Mouse (Mus musculus) midbrain, embryonic 10.5 days (tissue): ENCODE results near the gene Gm12216. TPM values are rescaled to one million over a fixed set of nuclear protein-coding genes. Genes with fewer than 3 reads are reported as not detected.

Experiments
- DNase-seq: peaks from one replicate; pipeline ENCODE4 v3.0.0-alpha.2; 2017; ENCODE audit warnings: low spot score
- H3K27ac ChIP-seq: fragments of 300-500 bp; sonication (generic); replicated peaks from 2 replicates; pipeline ENCODE4 v1.5.1; 2016; ENCODE audit warnings: mild to moderate bottlenecking
- H3K27me3 ChIP-seq: fragments of 300-500 bp; sonication (generic); 2 replicates; pipeline ENCODE4 v1.6.1; 2016; ENCODE audit warnings: low read depth, mild to moderate bottlenecking; ENCODE audit not compliant: poor library complexity, severe bottlenecking
- H3K36me3 ChIP-seq: fragments of 300-500 bp; sonication (generic); 2 replicates; pipeline ENCODE4 v1.6.1; 2016; ENCODE audit warnings: mild to moderate bottlenecking, moderate library complexity
- H3K4me1 ChIP-seq: fragments of 300-500 bp; sonication (generic); 2 replicates; pipeline ENCODE4 v1.6.1; 2016
- H3K4me3 ChIP-seq: fragments of 300-500 bp; sonication (generic); 2 replicates; pipeline ENCODE4 v1.5.1; 2016; ENCODE audit warnings: mild to moderate bottlenecking, moderate library complexity
- H3K9me3 ChIP-seq: fragments of 300-500 bp; sonication (generic); replicated peaks from 2 replicates; pipeline ENCODE4 v1.6.1; 2016; ENCODE audit warnings: mild to moderate bottlenecking
- WGBS: fragments of 180-500 bp; shearing (Covaris S2); methylation state at CpG from one replicate; pipeline ENCODE4 v1.1.7; 2016; 5-methylcytosine and 5-hydroxymethylcytosine counted together
- microRNA-seq: library from miRNA; unstranded; fragments of <30 nt; microRNA quantifications from one replicate; pipeline ENCODE4, GENCODE M21; 2017
- polyA plus RNA-seq: library from polyadenylated mRNA; unstranded; fragments of >200 nt; fragmentation: Nextera tagmentation; extraction: Ambion mirVana; gene quantifications from 2 replicates; pipeline ENCODE4 v1.2.1, GENCODE M21; 2016

Gm12216 gene
- polyA plus RNA-seq, 1 experiment from 2014 or later = 0.22 TPM

GRCm38 (mm10) chr11:53734431-53734830, 124.6 kb downstream of the Gm12216 start:
- no peaks in the 10 kb centered on the region for H3K4me1 ChIP-seq
- no peak for DNase-seq
- H3K36me3 ChIP-seq = no peaks in the 10 kb centered on the region
- no peak overlapping the region for H3K4me3 ChIP-seq
- H3K27ac ChIP-seq = no peak overlapping the region
- WGBS = 84% methylated on average over 2 of the region's 2 CpGs
- no peaks in the 10 kb centered on the region for H3K27me3 ChIP-seq
- no peaks in the 10 kb centered on the region for H3K9me3 ChIP-seq

- no peaks in the 10 kb centered on the region for H3K27me3 ChIP-seq
- DNase-seq = no peak
- no peak overlapping the region for H3K4me3 ChIP-seq
- H3K27ac ChIP-seq = no peak overlapping the region
- H3K9me3 ChIP-seq = no peaks in the 10 kb centered on the region
- WGBS = 89% methylated on average over 7 of the region's 7 CpGs
- H3K36me3 ChIP-seq = no peaks in the 10 kb centered on the region
- no peaks in the 10 kb centered on the region for H3K4me1 ChIP-seq
Observed at GRCm38 (mm10) chr11:53733824-53734223, 125.2 kb downstream of the Gm12216 start.

Small RNAs within 50 kb of the gene (microRNA-seq; reads per million reads assigned to microRNA genes)
- gene Mir7671 = not detected

Other genes with a start within 250 kb of the Gm12216 start
- 1.0 and 1.3 TPM in 2 replicates for gene Il4, start 240.6 kb downstream of the Gm12216 start, polyA plus RNA-seq
- not detected in 2 replicates for gene Il13, start 224.6 kb downstream of the Gm12216 start, polyA plus RNA-seq
- gene Rad50, start 151.9 kb downstream of the Gm12216 start, polyA plus RNA-seq = 21.2 and 22.6 TPM in 2 replicates
- gene Il5, start 138.5 kb downstream of the Gm12216 start, polyA plus RNA-seq = not detected in 2 replicates
- gene Irf1, start 89.2 kb downstream of the Gm12216 start, polyA plus RNA-seq = 3.6 and 3.8 TPM in 2 replicates
- not detected in 2 replicates for gene Gm17334, start 86.1 kb downstream of the Gm12216 start, polyA plus RNA-seq
- 7.2 and 7.7 TPM in 2 replicates for gene Slc22a5, start 32.4 kb upstream of the Gm12216 start, polyA plus RNA-seq
- gene Slc22a21, start 121.1 kb upstream of the Gm12216 start, polyA plus RNA-seq = 2.4 and 2.9 TPM in 2 replicates
- gene Slc22a4, start 168.8 kb upstream of the Gm12216 start, polyA plus RNA-seq = 1.2 and 1.3 TPM in 2 replicates
- gene Pdlim4, start 209.8 kb upstream of the Gm12216 start, polyA plus RNA-seq = 52.4 and 57.4 TPM in 2 replicates
- 25.0 and 25.2 TPM in 2 replicates for gene P4ha2, start 240.8 kb upstream of the Gm12216 start, polyA plus RNA-seq